Mouse (Mus musculus) ES-Bruce4 (cell line): ENCODE measurements around the gene Rhbg.
"Not testable (repeated sequence)": the region's sequence is repeated elsewhere in the genome, so short reads cannot be mapped to it uniquely, and the experiment has no call there.

Experiments used
- CTCF ChIP-seq: IDR thresholded peaks from one replicate; pipeline ENCODE4 v1.8.1; 2011; ENCODE audit warnings: low read depth, low read length
- EP300 ChIP-seq: IDR thresholded peaks from 2 replicates; pipeline ENCODE4 v1.6.1; 2011; ENCODE audit warnings: low read depth, low read length; ENCODE audit not compliant: insufficient read depth
- POLR2A ChIP-seq: IDR thresholded peaks from one replicate; pipeline ENCODE4 v1.8.1; 2011; ENCODE audit warnings: low read length; ENCODE audit not compliant: insufficient read depth

- TF ChIP-seq POLR2A, CTCF, EP300: not testable (repeated sequence)
These were observed 33.7 kb upstream of the Rhbg start for GRCm38 (mm10) chr3:88288133-88288713.
